Mouse (Mus musculus) liver, embryonic 14.5 days (tissue): ENCODE measurements around the gene Bet1.

Source experiments
- CTCF ChIP-seq: IDR thresholded peaks from 2 replicates; pipeline ENCODE4 v1.5.1; 2016; ENCODE audit warnings: antibody characterized with exemption, low read depth, control low read depth
- EP300 ChIP-seq: IDR thresholded peaks from 2 replicates; pipeline ENCODE4 v1.6.1; 2016; ENCODE audit warnings: antibody characterized with exemption, low read depth

- TF ChIP-seq CTCF (no peak), EP300 (no peak)
Measured at GRCm38 (mm10) chr6:4132239-4132638, 45.5 kb upstream of the Bet1 start.
